Mouse (Mus musculus) intestine, embryonic 16.5 days (tissue): ENCODE results near the gene C130026I21Rik. TPM values are rescaled to one million over a fixed set of nuclear protein-coding genes. Genes with fewer than 3 reads are reported as not detected.
"Not testable (repeated sequence)": the region's sequence is repeated elsewhere in the genome, so short reads cannot be mapped to it uniquely, and the experiment has no call there.

Source experiments
- ATAC-seq: fragments of 200-750 bp; cut with Nextera tagmentation; 2 replicates; pipeline ENCODE4 v1.8.0; 2017; ENCODE audit warnings: moderate TSS enrichment, moderate library complexity
- H3K27ac ChIP-seq: fragments of 300-500 bp; sonication (generic); 2 replicates; pipeline ENCODE4 v1.5.1; 2014; ENCODE audit warnings: mild to moderate bottlenecking, low read length
- H3K27me3 ChIP-seq: fragments of 300-500 bp; sonication (generic); replicated peaks from 2 replicates; pipeline ENCODE4 v1.6.1; 2014; ENCODE audit warnings: low read length, control low read depth, mixed read lengths; ENCODE audit not compliant: control insufficient read depth, insufficient read depth
- H3K36me3 ChIP-seq: fragments of 300-500 bp; sonication (generic); 2 replicates; pipeline ENCODE4 v1.6.1; 2014; ENCODE audit warnings: low read length, control low read depth; ENCODE audit not compliant: control insufficient read depth, insufficient read depth
- H3K4me1 ChIP-seq: fragments of 300-500 bp; sonication (generic); 2 replicates; pipeline ENCODE4 v1.6.1; 2014; ENCODE audit warnings: low read length, control low read depth, mixed read lengths; ENCODE audit not compliant: control insufficient read depth, insufficient read depth
- H3K4me2 ChIP-seq: fragments of 300-500 bp; sonication (generic); 2 replicates; pipeline ENCODE4 v1.6.1; 2014; ENCODE audit warnings: low read depth, low read length, control low read depth
- H3K4me3 ChIP-seq: fragments of 300-500 bp; sonication (generic); 2 replicates; pipeline ENCODE4 v1.5.1; 2014; ENCODE audit warnings: mild to moderate bottlenecking, low read length
- H3K9ac ChIP-seq: fragments of 300-500 bp; sonication (generic); 2 replicates; pipeline ENCODE4 v1.6.1; 2014; ENCODE audit warnings: low read depth, low read length
- H3K9me3 ChIP-seq: fragments of 300-500 bp; sonication (generic); 2 replicates; pipeline ENCODE4 v1.6.1; 2016; ENCODE audit warnings: low read length, control low read depth; ENCODE audit not compliant: control insufficient read depth
- WGBS: fragments of 180-500 bp; shearing (Covaris S2); extraction: QIAGEN DNeasy Blood & Tissue Kit; methylation state at CpG from one replicate; pipeline ENCODE4 v1.1.7; 2014; 5-methylcytosine and 5-hydroxymethylcytosine counted together
- polyA plus RNA-seq: library from polyadenylated mRNA; unstranded; fragments of >200 nt; fragmentation: Nextera tagmentation; extraction: Ambion mirVana; gene quantifications from 2 replicates; pipeline ENCODE4 v1.2.1, GENCODE M21; 2015

The C130026I21Rik gene
- polyA plus RNA-seq: 0.33 and 0.58 TPM in 2 replicates

- H3K9me3 ChIP-seq, H3K4me1 ChIP-seq, H3K27me3 ChIP-seq, H3K4me2 ChIP-seq, ATAC-seq, H3K36me3 ChIP-seq, H3K27ac ChIP-seq, H3K4me3 ChIP-seq, H3K9ac ChIP-seq: not testable (repeated sequence)
- WGBS: no CpG with 5 or more reads among the region's 6 CpGs
Measured at GRCm38 (mm10) chr1:85270466-85270865, at the start of gene C130026I21Rik. C130026I21Rik (minus strand) TSS chr1:85270566.

GRCm38 (mm10) chr1:85287063-85287462 lies 16.7 kb upstream of the C130026I21Rik start:
- 48% methylated on average over 4 of the region's 5 CpGs for WGBS
- not testable (repeated sequence) for H3K4me2 ChIP-seq, H3K27ac ChIP-seq, H3K36me3 ChIP-seq, ATAC-seq, H3K9ac ChIP-seq, H3K9me3 ChIP-seq, H3K4me3 ChIP-seq, H3K27me3 ChIP-seq, H3K4me1 ChIP-seq

GRCm38 (mm10) chr1:85276421-85276820 lies 6.1 kb upstream of the C130026I21Rik start:
- not testable (repeated sequence) for H3K36me3 ChIP-seq, ATAC-seq, H3K4me2 ChIP-seq, H3K4me3 ChIP-seq, H3K9ac ChIP-seq, H3K4me1 ChIP-seq, H3K27me3 ChIP-seq, H3K9me3 ChIP-seq, H3K27ac ChIP-seq
- WGBS: 65% methylated on average over 4 of the region's 5 CpGs

GRCm38 (mm10) chr1:85258634-85259033 lies 11.7 kb downstream of the C130026I21Rik start:
- ATAC-seq, H3K4me2 ChIP-seq, H3K9me3 ChIP-seq, H3K36me3 ChIP-seq, H3K4me1 ChIP-seq, H3K27me3 ChIP-seq, H3K4me3 ChIP-seq, H3K9ac ChIP-seq, H3K27ac ChIP-seq: not testable (repeated sequence)
- WGBS: 57% methylated on average over 1 of the region's 2 CpGs

- H3K36me3 ChIP-seq, H3K27ac ChIP-seq, H3K9ac ChIP-seq, H3K9me3 ChIP-seq, ATAC-seq, H3K4me1 ChIP-seq, H3K27me3 ChIP-seq, H3K4me2 ChIP-seq, H3K4me3 ChIP-seq: not testable (repeated sequence)
- 48% methylated on average over 2 of the region's 3 CpGs for WGBS
Measured at GRCm38 (mm10) chr1:85255217-85255616, 15.1 kb downstream of the C130026I21Rik start.

- 86% methylated on average over 4 of the region's 4 CpGs for WGBS
- not testable (repeated sequence) for H3K36me3 ChIP-seq, H3K9ac ChIP-seq, H3K4me1 ChIP-seq, H3K4me3 ChIP-seq, H3K9me3 ChIP-seq, H3K27ac ChIP-seq, ATAC-seq, H3K27me3 ChIP-seq, H3K4me2 ChIP-seq
Measured at GRCm38 (mm10) chr1:85251211-85251610, 19.2 kb downstream of the C130026I21Rik start.

- H3K4me1 ChIP-seq: not testable (repeated sequence)
- WGBS: 64% methylated on average over 3 of the region's 3 CpGs
Measured at GRCm38 (mm10) chr1:85248985-85249384, 21.4 kb downstream of the C130026I21Rik start.

GRCm38 (mm10) chr1:85246776-85247460 lies 23.4 kb downstream of the C130026I21Rik start:
- not testable (repeated sequence) for H3K9ac ChIP-seq, H3K36me3 ChIP-seq, H3K4me3 ChIP-seq, ATAC-seq, H3K9me3 ChIP-seq, H3K4me1 ChIP-seq, H3K27me3 ChIP-seq, H3K4me2 ChIP-seq, H3K27ac ChIP-seq
- 70% methylated on average over 8 of the region's 8 CpGs for WGBS

More at GRCm38 (mm10) chr1:85248985-85249384, 21.4 kb downstream of the C130026I21Rik start:
- H3K9me3 ChIP-seq, H3K4me2 ChIP-seq, ATAC-seq, H3K9ac ChIP-seq, H3K27me3 ChIP-seq, H3K36me3 ChIP-seq, H3K4me3 ChIP-seq, H3K27ac ChIP-seq: not testable (repeated sequence)

GRCm38 (mm10) chr1:85246266-85246665 lies 24.1 kb downstream of the C130026I21Rik start:
- H3K4me3 ChIP-seq, ATAC-seq, H3K4me2 ChIP-seq, H3K9ac ChIP-seq, H3K27ac ChIP-seq, H3K4me1 ChIP-seq, H3K9me3 ChIP-seq, H3K36me3 ChIP-seq, H3K27me3 ChIP-seq: not testable (repeated sequence)
- 79% methylated on average over 4 of the region's 5 CpGs for WGBS

- H3K36me3 ChIP-seq, H3K27me3 ChIP-seq, H3K9me3 ChIP-seq, H3K4me2 ChIP-seq, H3K27ac ChIP-seq, H3K4me1 ChIP-seq, H3K9ac ChIP-seq, ATAC-seq, H3K4me3 ChIP-seq: not testable (repeated sequence)
- 65% methylated on average over 3 of the region's 4 CpGs for WGBS
Measured at GRCm38 (mm10) chr1:85244941-85245340, 25.4 kb downstream of the C130026I21Rik start.
